Mouse (Mus musculus) ovary, adult 2 months (tissue): ENCODE measurements around the gene Hist1h1e. TPM values are rescaled to one million over a fixed set of nuclear protein-coding genes. Genes with fewer than 3 reads are reported as not detected.

Source experiments
- polyA plus RNA-seq: library from polyadenylated mRNA; depleted of rRNA; stranded (reverse); fragments of >200 nt; gene quantifications from 2 replicates; pipeline ENCODE4 v1.2.3, GENCODE M21; 2012; rRNA removed

Hist1h1e gene
- polyA plus RNA-seq, result 2.3 and 2.7 TPM in 2 replicates

DNA sequence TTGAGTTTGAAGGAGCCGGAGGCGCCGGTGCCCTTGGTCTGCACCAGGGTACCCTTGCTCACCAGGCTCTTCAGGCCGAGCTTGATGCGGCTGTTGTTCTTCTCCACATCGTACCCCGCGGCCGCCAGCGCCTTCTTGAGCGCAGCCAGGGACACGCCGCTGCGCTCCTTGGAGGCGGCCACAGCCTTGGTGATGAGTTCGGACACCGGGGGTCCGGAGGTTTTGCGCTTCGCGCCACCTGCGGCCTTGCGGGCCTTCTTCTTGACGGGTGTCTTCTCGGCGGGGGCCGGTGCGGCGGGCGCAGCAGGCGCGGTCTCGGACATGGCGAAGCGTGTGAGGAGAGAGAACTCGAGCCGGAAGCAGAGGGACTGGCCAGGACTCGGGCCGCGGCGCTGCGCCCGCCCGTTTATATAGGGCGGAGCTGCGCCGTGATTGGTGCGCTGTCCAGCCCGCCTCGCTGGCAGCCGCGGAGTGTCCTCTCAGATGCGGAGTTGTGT lies at the start of gene Hist1h1e:
Gene Hist1h1e (minus strand): TSS at position 384 of the 497 bp plus-strand sequence.

DNA sequence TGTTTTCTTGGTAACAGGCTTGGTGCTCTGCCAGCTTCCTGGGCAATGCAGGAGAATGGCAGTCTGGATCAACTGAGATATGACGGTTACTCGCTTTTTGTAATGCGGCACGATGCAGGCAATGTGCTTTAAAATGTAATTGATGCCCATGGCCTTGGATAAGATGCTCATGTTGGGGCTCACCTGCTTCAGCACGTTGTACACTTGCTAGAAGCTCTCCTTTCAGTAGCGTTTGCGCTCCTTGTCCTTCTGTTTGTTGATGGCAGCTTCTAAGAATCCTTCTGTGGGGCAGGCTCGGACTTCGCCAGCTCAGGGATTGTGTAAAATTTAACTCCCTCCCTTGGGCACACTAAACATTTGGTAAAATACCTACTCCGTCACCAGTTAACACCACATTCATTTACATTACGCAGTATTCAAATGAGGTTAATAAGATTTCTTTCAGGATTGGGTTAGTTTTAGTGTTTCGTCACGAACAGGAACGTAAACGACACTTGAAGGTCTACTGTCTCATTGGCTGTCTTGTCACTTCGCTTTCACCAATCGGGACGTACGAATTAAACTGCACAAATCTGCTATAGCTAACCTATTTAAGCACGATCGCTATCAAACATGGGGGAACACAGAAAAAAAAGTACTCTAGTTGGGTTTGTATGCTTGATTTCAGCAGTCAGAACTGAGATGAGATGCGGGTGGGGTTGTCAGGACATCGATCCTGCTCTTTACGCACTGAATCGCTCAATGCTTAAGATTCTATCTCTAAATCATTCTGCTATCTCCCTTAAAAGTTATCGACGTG lies 1.4 kb downstream of the Hist1h1e start, which contains the start of gene Hist1h2be:
Gene Hist1h2be (minus strand): TSS at position 392 of the 799 bp plus-strand sequence.

DNA sequence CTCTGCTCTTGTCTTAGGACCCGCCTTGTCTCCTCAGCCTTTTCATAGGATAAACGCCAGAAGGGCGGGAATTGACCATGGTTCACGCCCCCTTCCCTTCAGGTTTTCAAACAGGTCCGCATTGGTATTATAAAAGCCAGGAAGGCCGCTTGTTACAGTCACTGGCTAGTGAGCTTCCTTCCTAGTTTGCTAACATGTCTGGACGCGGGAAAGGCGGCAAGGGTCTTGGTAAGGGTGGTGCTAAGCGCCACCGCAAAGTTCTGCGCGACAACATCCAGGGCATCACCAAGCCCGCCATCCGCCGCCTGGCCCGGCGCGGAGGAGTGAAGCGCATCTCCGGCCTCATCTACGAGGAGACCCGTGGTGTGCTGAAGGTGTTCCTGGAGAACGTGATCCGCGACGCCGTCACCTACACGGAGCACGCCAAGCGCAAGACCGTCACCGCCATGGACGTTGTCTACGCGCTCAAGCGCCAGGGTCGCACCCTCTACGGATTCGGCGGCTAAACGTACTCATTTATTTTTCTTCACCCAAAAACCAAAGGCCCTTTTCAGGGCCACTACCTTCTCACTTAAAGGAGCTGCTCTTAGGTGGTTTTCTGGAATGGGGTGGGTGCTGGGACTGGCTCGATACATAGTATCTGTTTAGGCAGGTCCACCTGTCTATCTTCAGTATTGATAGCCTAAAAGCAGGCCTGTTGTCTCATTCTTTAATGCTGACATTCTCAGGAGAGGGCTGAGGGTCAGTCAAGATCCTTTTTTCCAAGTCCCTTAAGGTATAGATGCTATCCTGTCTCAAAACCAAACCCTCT lies 40.7 kb downstream of the Hist1h1e start, which contains the start of gene Hist1h4d:
Gene Hist1h4d (plus strand): TSS at position 191 of the 811 bp plus-strand sequence.

DNA sequence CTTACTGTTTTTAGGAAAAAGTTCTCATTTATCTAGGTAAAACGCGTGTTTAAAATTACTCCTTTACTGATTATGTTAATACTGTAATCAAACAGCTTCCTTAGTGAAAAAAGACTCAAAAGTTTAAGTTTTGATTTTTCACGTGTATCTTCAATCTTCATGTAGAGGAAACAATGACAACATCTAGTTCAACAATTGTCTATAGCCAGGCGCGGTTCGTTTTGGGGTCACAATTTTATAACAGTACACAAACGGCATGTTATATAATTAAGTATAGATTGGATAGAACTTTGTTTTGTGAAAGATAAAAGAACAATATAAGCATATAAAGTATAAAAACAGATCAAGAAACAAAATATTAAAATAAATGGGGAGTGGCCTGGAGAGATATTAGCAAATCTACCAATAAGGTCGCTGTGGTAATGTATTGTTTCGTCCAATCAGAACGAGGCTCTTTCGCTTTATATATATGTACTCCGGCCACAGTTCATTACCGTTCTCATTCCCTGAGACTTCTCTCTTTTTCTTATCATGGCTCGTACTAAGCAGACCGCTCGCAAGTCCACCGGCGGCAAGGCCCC lies 47.0 kb downstream of the Hist1h1e start, which contains the start of gene Hist1h3d:
Gene Hist1h3d (plus strand): TSS at position 493 of the 581 bp plus-strand sequence.

DNA sequence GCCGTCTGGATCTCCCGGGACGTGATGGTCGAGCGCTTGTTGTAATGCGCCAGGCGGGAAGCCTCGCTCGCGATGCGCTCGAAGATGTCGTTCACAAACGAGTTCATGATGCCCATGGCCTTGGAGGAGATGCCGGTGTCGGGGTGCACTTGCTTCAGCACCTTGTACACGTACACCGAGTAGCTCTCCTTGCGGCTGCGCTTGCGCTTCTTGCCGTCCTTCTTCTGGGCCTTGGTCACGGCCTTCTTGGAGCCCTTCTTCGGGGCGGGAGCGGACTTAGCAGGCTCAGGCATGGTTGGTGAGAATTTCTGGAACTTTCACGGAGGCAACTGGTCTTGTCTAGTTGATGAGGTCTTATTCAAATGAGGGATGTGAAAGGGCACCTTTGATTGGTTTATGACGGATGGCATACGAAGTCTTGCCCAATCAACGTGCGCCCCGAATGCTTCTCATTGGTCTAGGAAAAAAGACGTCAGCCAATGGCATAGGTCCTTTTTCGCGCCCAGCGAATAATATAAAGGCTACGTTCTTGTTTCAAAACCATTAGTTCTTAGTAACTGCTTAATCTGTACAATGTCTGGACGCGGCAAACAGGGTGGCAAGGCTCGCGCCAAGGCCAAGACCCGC lies 48.3 kb downstream of the Hist1h1e start, which contains the start of the genes Hist1h2bf and Hist1h2ad:
Gene Hist1h2bf (minus strand): TSS at position 299 of the 627 bp plus-strand sequence.
Gene Hist1h2ad (plus strand): TSS at position 484 of the 627 bp plus-strand sequence.

DNA sequence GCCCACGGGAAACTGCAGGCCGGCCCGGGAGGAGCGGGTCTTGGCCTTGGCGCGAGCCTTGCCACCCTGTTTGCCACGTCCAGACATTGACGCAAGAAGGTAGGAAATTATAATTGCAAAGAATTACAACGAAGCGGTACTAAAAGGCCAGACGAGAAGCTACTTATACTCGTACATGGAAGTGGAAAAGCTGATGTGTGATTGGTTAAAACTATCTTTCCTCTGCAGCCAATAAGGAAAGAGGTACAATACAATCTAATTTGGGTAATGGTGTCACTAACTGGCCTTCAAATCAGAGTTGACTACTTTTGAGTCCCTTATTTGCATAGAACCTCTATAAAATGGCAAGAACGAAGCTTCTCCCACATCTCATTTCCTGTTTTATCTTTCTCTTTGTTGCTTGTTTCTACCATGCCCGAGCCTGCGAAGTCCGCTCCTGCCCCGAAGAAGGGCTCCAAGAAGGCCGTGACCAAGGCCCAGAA lies 51.3 kb downstream of the Hist1h1e start, which contains the start of the genes Hist1h2ae and Hist1h2bg:
Gene Hist1h2ae (minus strand): TSS at position 199 of the 482 bp plus-strand sequence.
Gene Hist1h2bg (plus strand): TSS at position 375 of the 482 bp plus-strand sequence.

Other genes with a start within 250 kb of the Hist1h1e start
- 2.5 and 3.4 TPM in 2 replicates for gene Abt1, start 198.7 kb downstream of the Hist1h1e start, polyA plus RNA-seq
- gene Btn1a1, start 156.7 kb downstream of the Hist1h1e start, polyA plus RNA-seq, result 0.05 TPM in 1 of 2 replicates, not detected in the other
- not detected in 2 replicates for gene Btn2a2, start 133.7 kb downstream of the Hist1h1e start, polyA plus RNA-seq
- gene Hist1h4h, start 91.5 kb downstream of the Hist1h1e start, polyA plus RNA-seq, result 61.1 and 64.4 TPM in 2 replicates
- 294 and 1,013 TPM in 2 replicates for gene Hist1h2af, start 88.7 kb downstream of the Hist1h1e start, polyA plus RNA-seq
- gene Hist1h3g, start 87.1 kb downstream of the Hist1h1e start, polyA plus RNA-seq, result 48.3 and 64.0 TPM in 2 replicates
- gene Hist1h2bh, start 79.2 kb downstream of the Hist1h1e start, polyA plus RNA-seq, result 5.4 and 6.9 TPM in 2 replicates
- gene Hist1h3f, start 78.5 kb downstream of the Hist1h1e start, polyA plus RNA-seq, result 11.5 and 15.6 TPM in 2 replicates
- 11.2 and 13.2 TPM in 2 replicates for gene Hist1h4f, start 70.9 kb downstream of the Hist1h1e start, polyA plus RNA-seq
- gene Hist1h1d, start 69.3 kb downstream of the Hist1h1e start, polyA plus RNA-seq, result 0.21 and 0.27 TPM in 2 replicates
- gene Hist1h3e, start 60.2 kb downstream of the Hist1h1e start, polyA plus RNA-seq, result 47.5 and 78.7 TPM in 2 replicates
- 24.2 and 35.8 TPM in 2 replicates for gene Hist1h2ae, start 51.3 kb downstream of the Hist1h1e start, polyA plus RNA-seq
- 52.2 and 87.2 TPM in 2 replicates for gene Hist1h2bg, start 51.2 kb downstream of the Hist1h1e start, polyA plus RNA-seq
- 15.9 and 25.7 TPM in 2 replicates for gene Hist1h2bf, start 48.4 kb downstream of the Hist1h1e start, polyA plus RNA-seq
- gene Hist1h2ad, start 48.2 kb downstream of the Hist1h1e start, polyA plus RNA-seq, result 17.3 and 24.2 TPM in 2 replicates
- 18.4 and 28.3 TPM in 2 replicates for gene Hist1h3d, start 46.8 kb downstream of the Hist1h1e start, polyA plus RNA-seq
- 10.1 and 14.2 TPM in 2 replicates for gene Hist1h4d, start 41.0 kb downstream of the Hist1h1e start, polyA plus RNA-seq
- 2.6 and 3.4 TPM in 2 replicates for gene Hist1h2be, start 1.4 kb downstream of the Hist1h1e start, polyA plus RNA-seq
- 2.6 and 3.1 TPM in 2 replicates for gene Hist1h2ac, start 61.4 kb upstream of the Hist1h1e start, polyA plus RNA-seq
- 251 and 289 TPM in 2 replicates for gene Hist1h2bc, start 61.6 kb upstream of the Hist1h1e start, polyA plus RNA-seq
- gene Hist1h1t, start 73.3 kb upstream of the Hist1h1e start, polyA plus RNA-seq, result not detected in 2 replicates
- 9.0 and 13.0 TPM in 2 replicates for gene Hist1h4c, start 75.9 kb upstream of the Hist1h1e start, polyA plus RNA-seq
- gene Hfe, start 88.3 kb upstream of the Hist1h1e start, polyA plus RNA-seq, result 11.5 and 18.9 TPM in 2 replicates
- gene Hist1h1c, start 116.2 kb upstream of the Hist1h1e start, polyA plus RNA-seq, result 35.1 and 42.3 TPM in 2 replicates
- 43.8 and 64.9 TPM in 2 replicates for gene Hist1h3c, start 123.0 kb upstream of the Hist1h1e start, polyA plus RNA-seq
- gene Hist1h2bb, start 124.2 kb upstream of the Hist1h1e start, polyA plus RNA-seq, result 18.2 and 27.3 TPM in 2 replicates
- gene Hist1h2ab, start 128.6 kb upstream of the Hist1h1e start, polyA plus RNA-seq, result 36.8 and 63.0 TPM in 2 replicates
- gene Hist1h3b, start 129.7 kb upstream of the Hist1h1e start, polyA plus RNA-seq, result 36.8 and 58.4 TPM in 2 replicates
- 6.5 and 10.1 TPM in 2 replicates for gene Hist1h4b, start 134.5 kb upstream of the Hist1h1e start, polyA plus RNA-seq
- 17.5 and 20.9 TPM in 2 replicates for gene Hist1h4a, start 138.7 kb upstream of the Hist1h1e start, polyA plus RNA-seq
- gene Hist1h3a, start 139.8 kb upstream of the Hist1h1e start, polyA plus RNA-seq, result 37.1 and 48.7 TPM in 2 replicates
- 0.79 and 1.0 TPM in 2 replicates for gene Hist1h1a, start 141.1 kb upstream of the Hist1h1e start, polyA plus RNA-seq
- gene Trim38, start 147.4 kb upstream of the Hist1h1e start, polyA plus RNA-seq, result 0.09 TPM in 1 of 2 replicates, not detected in the other
- 0.09 TPM in 1 of 2 replicates, not detected in the other for gene Slc17a2, start 184.4 kb upstream of the Hist1h1e start, polyA plus RNA-seq
- gene Slc17a3, start 216.9 kb upstream of the Hist1h1e start, polyA plus RNA-seq, result not detected in 2 replicates
- not detected in 2 replicates for gene Slc17a1, start 245.2 kb upstream of the Hist1h1e start, polyA plus RNA-seq